Mouse (Mus musculus) kidney, adult 11 months (tissue): ENCODE data around the gene Med16.

ENCODE experiments used
- DNase-seq: peaks from one replicate; pipeline ENCODE4 v3.0.0; 2022

The Med16 gene

DNA sequence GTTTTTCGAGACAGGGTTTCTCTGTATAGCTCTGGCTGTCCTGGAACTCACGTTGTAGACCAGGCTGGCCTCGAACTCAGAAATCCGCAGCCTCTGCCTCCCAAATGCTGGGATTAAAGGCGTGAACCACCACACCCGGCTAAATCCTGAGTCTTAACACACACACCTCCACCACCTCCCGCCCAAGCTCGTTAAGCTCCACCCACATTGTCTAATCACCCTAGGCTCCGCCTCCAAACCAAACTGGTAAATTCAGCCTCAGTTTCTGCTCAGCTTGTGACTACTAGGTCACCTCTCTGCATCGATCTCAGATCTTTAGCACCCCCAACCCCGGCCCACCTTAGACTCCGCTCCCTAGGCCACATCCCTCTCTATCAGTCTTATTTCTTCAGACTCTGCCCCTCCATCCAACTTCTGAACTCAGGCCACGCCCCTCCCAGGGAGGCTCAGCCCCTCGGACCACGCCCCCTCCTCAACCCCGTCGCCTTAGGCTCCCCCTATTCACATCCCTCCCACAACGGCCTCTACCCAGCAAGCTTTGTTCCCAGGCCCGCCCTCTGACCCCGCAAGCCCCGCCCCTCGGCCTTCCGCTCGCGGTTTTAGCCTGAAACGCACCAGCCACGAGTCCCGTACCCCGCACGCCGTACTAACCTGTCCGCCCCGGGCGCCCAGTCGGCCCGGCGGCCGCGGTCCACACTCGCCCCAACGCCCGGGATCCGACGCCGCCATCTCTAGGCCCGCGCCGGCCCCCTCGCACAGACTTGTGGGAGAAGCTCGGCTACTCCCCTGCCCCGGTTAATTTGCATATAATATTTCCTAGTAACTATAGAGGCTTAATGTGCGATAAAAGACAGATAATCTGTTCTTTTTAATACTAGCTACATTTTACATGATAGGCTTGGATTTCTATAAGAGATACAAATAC is at the start of gene Med16:
Med16 (minus strand) TSS at position 757 of the 925 bp plus-strand sequence.
- peak; percentile 98 for DNase-seq

DNA sequence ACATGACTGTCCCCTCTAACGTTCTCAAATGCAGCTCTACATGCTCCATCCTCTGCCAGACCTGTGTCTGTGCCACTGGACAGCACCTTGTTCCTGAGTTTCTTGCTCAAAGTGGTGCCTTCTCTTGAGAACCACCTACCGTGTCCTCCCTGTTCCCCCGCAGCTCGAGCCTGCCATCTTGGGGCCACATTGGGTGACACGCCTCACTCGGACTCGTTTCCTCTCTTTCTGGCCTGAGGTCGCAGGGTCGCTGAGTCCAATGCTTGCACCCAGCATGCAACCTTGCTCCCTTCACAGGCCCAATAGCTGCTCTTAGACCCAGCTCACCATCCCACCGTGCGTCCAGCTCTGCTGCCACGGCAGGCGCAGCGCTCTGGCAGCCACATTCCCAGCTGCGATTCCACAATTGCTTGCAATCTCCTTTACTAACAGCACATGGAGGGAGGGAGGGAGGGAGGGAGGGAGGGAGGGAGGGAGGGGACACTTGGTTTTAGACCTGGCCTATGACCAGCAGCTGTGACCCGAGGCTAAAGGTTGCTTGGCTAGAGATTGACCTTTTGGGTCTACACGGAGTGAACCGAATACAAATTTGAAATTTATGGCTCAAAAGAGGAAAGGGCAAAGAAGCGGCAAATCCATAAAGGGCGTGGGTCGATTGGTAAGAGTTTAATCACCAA is 49.6 kb upstream of the Med16 start:
- DNase-seq, result peak; percentile 88

DNA sequence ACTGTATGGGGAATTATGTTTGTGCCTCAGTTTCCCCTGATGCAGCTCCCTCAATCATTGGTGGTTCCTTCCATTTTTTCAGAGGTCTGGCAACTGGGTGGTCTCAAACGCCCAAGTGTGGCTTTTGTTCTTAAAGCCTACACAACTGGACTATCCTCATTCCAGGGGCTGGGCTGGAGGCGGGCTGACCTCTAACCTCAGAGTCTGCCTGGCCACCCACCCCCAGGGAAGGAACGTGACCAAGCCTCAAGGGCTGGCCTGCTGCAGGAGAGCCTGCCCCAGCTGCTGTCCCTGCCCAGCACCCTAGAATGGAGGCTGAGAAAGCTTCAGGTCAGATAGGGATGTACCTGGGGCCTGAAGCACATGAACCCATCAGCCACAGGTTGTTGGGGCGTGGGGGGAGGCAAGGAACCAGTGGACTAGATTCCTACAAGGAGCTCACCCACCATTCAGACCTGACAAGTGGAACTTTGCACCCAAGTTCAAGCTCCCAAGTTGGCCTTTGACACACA is 48.0 kb upstream of the Med16 start:
- DNase-seq, result no peak

DNA sequence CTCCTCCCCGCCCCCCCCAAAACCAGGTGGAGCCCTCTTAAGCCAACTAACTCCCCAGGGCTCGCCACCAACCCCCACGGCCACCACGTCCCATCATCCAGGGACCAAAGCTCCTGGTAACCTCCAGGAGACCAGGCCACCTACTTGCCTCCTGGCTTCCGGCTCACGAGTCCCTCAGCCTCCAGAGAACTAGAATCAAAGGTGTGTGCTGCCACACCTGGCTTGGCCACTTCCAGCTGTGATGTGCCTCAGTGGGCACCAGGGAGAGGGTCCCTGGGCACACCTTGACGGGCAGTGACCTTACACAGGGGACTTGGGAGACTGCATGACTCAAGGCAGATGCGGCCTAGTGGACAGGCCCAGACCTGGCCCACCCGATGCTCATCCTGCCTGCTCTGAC is 47.0 kb upstream of the Med16 start:
- DNase-seq, result no peak

DNA sequence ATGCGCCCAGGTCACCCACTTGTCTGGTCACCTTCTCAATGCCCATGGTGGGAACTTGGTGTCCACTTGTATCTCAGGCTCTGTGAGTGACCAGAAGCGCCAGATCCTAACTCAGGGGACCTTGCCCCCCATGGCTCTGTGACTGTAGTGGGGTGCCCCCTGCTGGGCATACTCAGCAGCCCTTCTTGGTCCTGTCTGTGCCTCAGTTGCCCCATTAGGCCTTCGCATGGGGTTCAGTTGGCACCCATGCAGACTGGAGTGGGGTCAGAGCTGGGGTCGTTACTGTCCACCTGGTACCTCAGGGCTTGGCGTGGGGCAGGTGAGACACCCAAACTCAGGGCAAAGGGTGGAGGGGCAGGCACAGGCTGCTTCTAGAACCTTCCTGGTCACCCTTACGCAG is 45.2 kb upstream of the Med16 start:
- no peak for DNase-seq

DNA sequence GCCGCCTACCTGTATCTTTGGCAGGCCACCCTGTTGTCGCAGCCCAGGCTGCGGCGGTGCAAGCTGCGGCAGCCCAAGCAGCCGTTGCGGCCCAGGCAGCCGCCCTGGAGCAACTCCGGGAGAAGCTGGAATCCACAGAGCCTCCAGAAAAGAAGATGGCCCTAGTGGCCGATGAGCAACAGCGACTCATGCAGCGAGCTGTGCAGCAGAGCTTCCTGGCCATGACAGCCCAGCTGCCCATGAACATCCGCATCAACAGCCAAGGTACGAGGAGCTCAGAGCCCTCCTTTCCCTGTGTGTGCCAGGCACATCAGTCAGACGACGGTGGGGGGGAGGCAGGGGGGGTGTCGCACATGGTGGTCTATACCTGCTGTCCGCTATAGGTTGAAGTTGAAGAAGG is 41.9 kb upstream of the Med16 start:
- no peak for DNase-seq

DNA sequence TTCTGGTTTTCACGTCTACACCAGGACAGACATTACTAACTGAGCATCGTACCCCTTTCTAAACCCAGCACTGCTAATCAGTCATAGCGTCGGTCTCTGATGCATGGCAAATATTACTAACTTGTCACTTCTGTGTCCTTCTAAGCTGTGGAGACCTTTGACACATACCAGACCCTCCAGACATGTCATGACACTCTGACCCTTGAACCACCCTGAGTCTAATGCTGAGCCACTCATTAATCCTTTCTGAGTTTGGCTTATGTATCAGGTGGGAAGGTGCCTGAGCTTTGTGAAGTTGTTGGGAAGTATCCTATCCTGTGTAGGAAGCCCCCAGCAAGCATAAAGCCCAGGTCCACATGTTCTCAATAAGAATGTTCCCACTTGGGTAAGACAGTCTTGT is 41.1 kb upstream of the Med16 start:
- DNase-seq, result no peak

DNA sequence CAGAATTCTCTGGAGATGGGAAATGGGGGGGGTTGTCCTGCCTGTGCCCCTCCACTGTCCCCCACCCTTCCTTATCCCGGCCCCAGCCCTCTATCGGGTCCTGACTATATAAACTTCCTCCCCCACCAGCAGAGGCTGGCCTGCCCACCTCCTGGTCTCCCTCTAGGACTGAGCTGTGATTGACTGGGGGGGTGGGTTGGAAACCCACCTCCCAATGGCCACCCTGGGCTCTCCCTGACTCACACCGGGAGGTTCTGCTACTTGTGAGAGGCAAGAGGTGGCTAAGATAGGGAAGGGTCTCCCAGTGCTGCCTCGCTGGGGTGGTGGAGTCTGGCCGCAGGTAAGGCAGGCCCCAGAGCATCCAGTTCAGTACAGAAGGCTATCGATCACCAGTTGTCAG is 38.8 kb upstream of the Med16 start:
- no peak for DNase-seq

DNA sequence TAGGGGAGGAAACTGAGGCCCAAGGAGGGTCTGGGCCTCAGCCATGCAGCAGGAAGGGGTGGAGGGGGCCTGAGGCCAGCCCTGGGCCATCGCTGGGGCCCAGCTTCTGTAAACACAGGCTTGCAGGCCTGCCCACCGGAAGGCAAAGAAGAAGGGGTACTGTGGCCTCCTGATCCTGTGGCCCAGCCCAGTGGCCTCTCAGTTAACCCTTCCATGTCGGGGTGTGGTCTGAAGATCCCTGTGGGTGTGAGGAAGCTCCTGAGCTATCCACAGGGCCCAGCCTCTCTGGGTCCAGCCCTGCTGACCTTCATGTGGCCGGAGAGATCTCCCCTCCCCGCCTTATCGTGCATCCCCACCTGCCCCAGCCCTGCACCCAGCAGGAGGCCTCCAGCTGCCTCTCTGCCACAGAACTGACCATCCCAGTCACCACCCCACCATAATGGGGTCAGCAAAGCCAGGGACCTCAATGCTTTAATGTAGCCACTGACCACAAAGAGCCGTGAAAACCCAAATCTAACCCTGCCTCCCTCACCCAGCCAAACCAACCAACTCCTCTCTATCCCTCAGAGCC is 38.1 kb upstream of the Med16 start:
- DNase-seq, result no peak

DNA sequence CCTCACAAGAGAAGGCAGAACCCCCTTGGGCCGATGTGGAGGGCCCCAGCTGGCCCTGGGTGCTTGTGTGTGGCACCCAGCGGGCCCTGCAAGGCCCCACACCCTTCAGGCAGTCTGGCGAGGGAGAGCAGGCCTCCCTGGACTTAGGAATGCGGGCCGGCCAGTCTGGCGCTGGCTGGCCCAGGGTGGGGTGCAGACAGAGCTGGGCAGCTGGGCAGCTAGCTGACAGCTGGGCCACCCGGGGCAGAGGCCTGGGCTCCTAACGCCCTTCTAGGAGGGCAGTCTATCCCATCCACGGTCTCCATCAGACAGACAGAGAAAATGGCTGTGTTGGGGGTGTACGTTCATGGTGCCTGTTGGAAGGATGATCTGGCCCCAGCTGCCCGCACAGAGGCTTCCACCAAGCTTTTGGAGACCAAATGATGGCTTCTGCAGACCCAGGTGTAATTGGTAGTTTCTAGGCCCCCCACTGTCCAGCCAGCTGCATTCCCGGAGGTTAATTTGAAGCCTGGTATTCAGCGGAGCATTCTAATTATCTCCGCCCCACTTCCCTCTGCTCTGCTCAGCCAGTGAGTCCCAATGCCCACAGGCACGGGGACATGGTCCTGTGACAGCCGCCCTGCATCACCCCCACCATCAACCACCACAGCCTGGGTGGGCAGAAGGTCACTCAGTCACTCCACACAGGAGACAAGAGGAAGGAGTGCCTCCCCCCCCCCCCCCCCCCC is 36.9 kb upstream of the Med16 start:
- peak; percentile 83 for DNase-seq

DNA sequence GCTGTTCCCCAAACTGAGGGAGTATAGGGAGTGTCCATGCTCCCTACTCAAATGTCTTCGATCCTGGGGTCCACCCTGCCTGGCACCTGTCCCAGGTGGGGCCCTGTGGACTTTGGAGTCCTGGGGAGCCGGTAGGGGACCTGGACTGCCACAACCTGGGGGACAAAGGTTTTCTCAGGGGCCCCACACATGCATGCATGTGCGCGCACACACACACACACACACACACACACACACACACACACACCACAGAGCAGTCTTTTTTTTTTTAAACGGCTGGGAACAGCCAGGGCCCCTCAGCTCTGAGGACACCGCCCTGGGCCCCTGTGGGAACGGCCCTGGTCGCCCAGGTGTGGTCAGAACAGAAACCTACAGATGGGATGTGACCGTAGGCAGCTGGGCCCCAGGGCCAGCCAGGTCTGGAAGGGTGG is 34.8 kb upstream of the Med16 start:
- no peak for DNase-seq

DNA sequence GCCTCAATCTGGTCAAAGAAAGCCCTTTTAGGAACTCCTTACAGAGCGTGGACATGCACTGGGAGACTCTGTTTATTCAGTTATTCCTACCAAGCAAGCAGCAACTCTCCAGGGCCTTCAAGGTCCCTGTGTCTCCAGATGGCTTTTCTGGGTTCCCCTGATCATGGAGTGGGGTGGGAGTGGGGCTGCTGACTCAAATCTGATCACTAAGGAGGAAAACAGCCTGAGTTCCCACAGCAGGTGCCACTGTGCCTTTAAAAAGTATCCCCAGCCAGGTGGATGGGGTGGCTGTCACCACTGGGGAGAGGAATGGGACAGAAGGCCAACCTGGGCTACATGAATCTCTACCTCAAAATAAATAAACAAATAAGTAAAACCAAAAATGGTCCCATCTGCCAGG is 34.3 kb upstream of the Med16 start:
- no peak for DNase-seq

DNA sequence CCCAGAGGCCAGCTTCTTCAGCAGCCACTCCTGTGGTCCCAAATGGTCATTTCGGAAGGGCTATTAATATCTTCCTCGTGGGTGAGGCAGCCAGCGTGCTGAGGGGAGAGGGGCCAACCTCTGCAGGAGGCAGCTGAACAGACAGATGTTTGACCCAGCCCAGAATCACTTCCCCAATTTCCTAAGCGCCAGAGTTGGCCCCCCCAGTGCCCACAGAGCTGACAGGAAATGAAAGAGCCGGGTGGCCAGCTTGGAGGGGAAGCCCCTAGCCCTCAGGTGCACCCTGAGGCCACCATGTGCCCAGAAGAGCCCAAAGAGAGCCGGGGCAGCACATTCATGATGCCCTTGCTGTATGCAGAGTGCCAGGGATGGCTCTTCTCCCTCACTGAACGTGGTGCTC is 32.0 kb upstream of the Med16 start:
- no peak for DNase-seq

DNA sequence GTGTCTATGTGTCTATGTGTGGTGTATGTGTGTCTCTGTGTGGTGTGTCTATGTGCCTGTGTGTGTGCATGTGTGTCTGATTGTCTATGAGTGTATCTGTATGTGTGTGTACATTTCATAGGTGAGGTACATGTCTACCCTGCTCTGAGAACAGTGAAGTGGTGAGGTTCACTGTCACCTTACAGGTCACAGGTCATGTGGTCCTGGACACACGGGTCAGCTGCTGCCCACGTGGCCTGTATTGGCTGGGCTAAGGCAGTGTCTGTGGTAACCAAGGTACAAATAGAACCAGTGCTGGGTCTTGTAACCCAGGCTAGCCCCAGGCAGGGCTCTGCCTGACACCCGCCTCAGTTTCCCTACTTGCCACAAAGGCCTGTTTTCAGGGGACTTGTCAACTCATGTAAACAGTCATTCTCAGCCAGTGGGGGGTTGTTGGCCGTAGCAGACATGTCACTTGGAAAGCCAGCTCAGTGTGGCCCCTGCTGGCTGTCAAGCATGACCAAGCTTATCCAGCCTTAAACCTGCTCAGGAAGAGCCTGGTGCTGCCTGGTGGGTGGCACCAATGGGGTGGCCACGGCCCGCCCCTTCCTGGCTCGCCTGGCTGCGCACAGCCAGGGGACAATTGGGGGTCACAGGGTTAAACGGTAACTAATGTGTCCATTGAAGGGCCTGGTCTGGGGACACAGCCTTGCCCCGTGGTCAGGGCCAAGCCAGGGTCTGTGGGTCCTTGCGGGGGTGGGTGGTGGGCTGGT is 29.2 kb upstream of the Med16 start:
- DNase-seq, result peak; percentile 77

DNA sequence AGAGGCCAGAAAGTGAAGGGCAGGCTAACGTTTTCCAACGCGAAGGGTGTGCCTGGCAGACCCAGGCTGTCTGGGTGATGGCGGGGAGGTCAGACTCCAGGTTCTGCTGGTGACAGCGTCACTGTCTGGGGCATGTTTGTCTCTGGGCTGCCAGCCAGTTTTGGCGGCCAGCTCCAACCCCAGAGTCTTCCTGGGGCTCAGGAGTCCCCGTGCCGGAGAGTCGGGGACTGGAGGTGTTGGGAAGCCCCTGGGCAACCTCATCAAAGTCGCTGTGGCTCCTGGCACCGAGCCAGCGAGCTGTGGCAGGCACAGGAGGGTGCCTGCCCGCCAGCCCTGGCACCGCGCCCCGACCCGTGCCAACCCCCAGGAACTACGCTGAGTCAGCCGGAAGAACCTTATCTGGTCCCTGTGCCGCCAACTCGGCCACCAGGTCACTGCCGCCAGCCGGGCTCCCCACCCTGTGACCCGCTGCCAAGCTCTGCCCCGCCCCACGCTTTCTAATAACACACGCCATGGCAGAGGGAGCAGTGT is 28.3 kb upstream of the Med16 start:
- peak; percentile 83 for DNase-seq

DNA sequence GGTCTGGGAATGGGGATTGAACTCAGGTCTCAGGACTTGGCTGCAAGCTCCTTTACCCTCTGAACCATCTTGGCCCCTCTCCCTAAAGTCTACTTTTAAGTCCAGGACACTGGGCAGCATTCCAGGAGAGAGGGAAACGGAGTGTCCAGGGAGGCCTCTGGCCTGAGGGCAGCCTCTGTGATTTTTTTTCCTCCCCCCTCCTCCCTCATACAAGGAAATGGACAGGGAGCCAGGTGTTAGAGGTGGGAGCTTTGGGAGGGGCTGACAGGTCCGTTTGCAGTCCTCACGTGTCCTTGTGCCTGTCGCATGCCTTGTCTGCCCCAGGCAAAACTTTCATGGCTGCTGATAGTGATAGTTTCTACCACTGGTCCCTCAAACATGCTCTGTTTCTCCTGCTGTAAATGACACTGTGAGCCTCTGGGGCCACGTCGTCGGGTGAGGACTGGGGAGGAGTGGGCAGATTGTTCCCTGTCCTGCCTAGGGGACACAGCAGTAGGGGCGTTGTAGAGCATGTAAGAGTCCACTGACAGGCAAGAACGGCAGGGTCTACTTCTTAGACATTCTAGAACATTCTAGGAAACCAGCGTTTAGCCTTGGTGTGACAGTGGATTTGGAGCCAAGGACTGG is 27.7 kb upstream of the Med16 start:
- DNase-seq, result peak; percentile 85

DNA sequence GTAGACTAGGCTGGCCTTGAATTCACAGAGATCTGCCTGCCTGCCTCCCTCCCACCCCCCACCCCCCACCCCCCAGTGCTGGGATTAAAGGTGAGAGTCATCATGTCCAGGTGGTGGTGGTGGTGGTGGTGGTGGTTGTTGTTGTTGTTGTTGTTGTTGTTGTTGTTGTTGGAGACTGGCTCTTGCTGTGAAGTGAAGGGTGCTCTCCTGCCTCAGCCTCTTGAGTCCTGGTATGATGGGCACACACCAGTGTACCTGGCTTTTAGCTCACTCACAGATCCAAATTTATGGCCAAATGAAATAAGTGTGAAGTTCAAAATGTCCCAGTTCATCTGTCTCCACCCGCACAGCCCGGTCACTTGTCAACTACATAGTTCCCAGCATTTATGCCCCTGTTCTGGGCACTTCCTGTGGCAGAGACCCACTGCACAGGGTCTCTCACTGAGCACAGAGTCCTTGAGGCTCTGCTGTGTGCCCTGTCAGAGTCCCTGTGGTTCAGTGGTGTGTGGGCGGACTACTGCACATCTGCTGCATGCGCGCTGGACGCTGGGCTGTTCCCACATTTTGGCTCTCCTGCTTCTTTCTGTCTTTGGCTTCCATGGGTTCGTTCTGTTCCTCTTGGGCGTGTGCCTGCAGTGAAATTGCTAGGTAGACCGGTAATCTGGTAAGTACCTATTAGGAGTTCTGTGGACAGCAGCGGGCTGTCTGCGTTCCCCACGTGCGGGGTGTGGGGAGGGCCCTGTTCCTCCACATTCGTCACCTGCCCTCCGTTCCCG is 26.3 kb upstream of the Med16 start:
- no peak for DNase-seq

DNA sequence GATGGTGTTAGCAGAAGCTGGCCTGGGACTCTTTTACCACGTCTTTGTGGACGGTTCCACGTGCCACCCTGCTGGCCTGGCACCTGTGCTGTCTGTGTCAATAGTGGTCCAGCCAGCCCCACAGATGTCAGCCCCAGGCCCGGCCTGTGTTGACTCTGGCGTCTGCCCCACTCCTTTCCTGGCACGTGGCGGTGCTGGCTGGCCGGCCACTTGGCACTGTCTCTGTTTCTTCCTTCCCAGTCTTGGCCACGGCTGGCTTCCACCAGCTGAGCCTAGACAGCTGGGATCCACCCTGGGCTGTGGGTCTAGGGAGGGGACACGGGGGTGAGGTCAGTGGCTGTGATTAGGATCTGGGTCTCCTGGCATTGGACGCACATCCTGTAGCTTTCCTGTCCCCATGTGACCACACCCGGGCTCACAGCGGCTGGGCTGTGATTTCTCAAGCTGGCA is 25.6 kb upstream of the Med16 start:
- DNase-seq, result peak; percentile 91

DNA sequence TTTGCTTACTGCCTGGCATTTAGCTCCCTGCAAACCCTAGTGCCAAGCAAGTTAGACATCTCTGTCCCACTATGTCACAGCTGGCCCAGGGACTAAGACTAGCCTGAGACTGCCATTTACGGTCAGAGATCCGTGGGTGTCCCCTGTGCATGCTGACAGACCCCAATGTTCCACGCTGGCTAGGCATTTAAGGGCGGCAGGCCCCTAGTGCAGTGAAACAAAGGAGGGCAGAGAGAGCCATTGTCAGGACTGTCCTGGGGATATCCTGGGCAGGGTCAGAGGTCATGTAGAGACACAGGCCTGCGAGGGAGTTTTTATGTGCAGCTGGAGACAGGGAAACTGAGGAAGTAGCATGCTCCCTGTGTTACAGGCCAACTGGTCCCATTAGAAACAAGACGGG is 25.1 kb upstream of the Med16 start:
- no peak for DNase-seq

DNA sequence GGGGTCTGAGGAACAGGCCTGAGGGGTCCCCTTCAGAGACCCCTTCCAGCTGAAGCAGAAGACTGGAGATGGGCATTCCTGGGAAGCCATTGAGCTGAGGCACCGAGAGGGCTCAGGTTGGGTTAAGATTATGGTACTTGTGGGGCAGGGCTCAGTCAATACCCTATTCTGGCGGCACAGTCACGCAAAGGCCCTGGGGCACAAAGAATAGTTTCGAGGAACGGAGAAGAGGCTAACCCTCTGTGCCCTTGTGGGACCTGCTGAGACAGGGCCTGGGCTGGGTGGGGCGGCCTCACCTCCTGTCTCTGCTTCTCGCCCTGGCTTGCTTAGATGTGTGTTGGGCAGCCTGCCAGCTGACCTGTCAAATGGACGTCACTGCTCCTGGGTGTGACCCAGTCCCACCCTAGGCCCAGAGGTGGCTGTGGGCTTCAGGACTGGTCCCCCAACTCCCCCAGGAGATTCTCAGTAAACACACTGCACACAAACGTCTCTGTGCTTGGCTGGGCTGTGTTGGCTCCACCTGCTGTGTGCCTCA is 24.5 kb upstream of the Med16 start:
- DNase-seq, result no peak
